ENCODE assay signal across 16 mouse cellular contexts in genomic region chr7:94734741-94735140, GRCm38 (mm10).
"Had no signal": no experiment of that assay in that cellular context is flagged by ENCODE, and none has a peak within 500 bp of the region (broad histone marks: within the 10 kb centered on the region; RNA-seq: fewer than 3 reads in every experiment).

No protein-coding gene starts in this region.

- H3K9ac ChIP-seq: liver, embryonic 13.5 days; midbrain, embryonic 12.5 days; midbrain, embryonic 15.5 days had no signal

- ATAC-seq: midbrain, embryonic 15.5 days had no signal

- H3K36me3 ChIP-seq: liver, embryonic 13.5 days; midbrain, embryonic 12.5 days; midbrain, embryonic 15.5 days had no signal

- DNase-seq: kidney, adult 18-20 months; kidney, adult 9 months; kidney, postnatal 36 days; layer of hippocampus, postnatal 36 days; liver, embryonic 13.5 days; lung, adult 2 months; lung, postnatal 14 days; lung, postnatal 4 days; thymus, adult 2 months; thymus, postnatal 14 days; thymus, postnatal 4 days had no signal

- H3K4me2 ChIP-seq: liver, embryonic 13.5 days; midbrain, embryonic 12.5 days; midbrain, embryonic 15.5 days had no signal

- H3K27me3 ChIP-seq: liver, embryonic 13.5 days; midbrain, embryonic 12.5 days; midbrain, embryonic 15.5 days had no signal

- H3K4me1 ChIP-seq: liver, embryonic 13.5 days; midbrain, embryonic 12.5 days; midbrain, embryonic 15.5 days had no signal

- H3K9me3 ChIP-seq: liver, embryonic 13.5 days; midbrain, embryonic 12.5 days; midbrain, embryonic 15.5 days had no signal

- H3K4me3 ChIP-seq: left cerebral cortex, adult 2 months; liver, embryonic 13.5 days; midbrain, embryonic 12.5 days; midbrain, embryonic 15.5 days had no signal

- H3K27ac ChIP-seq: kidney, postnatal 0 days; left cerebral cortex, adult 2 months; liver, embryonic 13.5 days; midbrain, embryonic 12.5 days; midbrain, embryonic 15.5 days; stomach, postnatal 0 days had no signal
